Mouse (Mus musculus) ES-E14 (cell line): ENCODE measurements around the gene Dstyk. TPM values are rescaled to one million over a fixed set of nuclear protein-coding genes. Genes with fewer than 3 reads are reported as not detected.

Experiments used
- DNase-seq: peaks from one replicate; pipeline ENCODE4 v3.0.0-alpha.2; 2013; ENCODE audit warnings: low read depth, low spot score
- H3K27ac ChIP-seq: 2 replicates; pipeline ENCODE4 v1.5.1; 2012; ENCODE audit warnings: low read depth, mild to moderate bottlenecking, low read length, moderate library complexity, mixed read lengths; ENCODE audit not compliant: poor library complexity, insufficient read depth, severe bottlenecking
- H3K36me3 ChIP-seq: 2 replicates; pipeline ENCODE4 v1.6.1; 2012; ENCODE audit warnings: mild to moderate bottlenecking, low read length, moderate library complexity, mixed read lengths; ENCODE audit not compliant: control insufficient read depth, poor library complexity, insufficient read depth, severe bottlenecking
- H3K4me1 ChIP-seq, 2 experiments: fragments of 150-350 bp in 1 of 2; sonication (generic) in 1 of 2; 2 replicates each; pipeline ENCODE4 v1.6.1; 2012; ENCODE audit warnings: low read length in 2 of 2, mild to moderate bottlenecking in 1 of 2, mixed read lengths in 1 of 2; ENCODE audit not compliant: control insufficient read depth in 2 of 2, insufficient read depth in 2 of 2, poor library complexity in 1 of 2
- H3K4me3 ChIP-seq, 2 experiments: fragments of 150-350 bp in 1 of 2; sonication (generic) in 1 of 2; 2 replicates each; pipeline ENCODE4 v1.5.1; 2012; ENCODE audit warnings: low read length in 2 of 2, low read depth in 1 of 2, mild to moderate bottlenecking in 1 of 2, mixed read lengths in 1 of 2; ENCODE audit not compliant: insufficient read depth in 1 of 2, poor library complexity in 1 of 2, severe bottlenecking in 1 of 2
- H3K9ac ChIP-seq: 2 replicates; pipeline ENCODE4 v1.6.1; 2012; ENCODE audit warnings: low read depth, mild to moderate bottlenecking, low read length, mixed read lengths; ENCODE audit not compliant: poor library complexity, insufficient read depth, severe bottlenecking
- H3K9me3 ChIP-seq: fragments of 150-350 bp; sonication (generic); 2 replicates; pipeline ENCODE4 v1.6.1; 2012; ENCODE audit warnings: low read depth, mild to moderate bottlenecking, low read length; ENCODE audit not compliant: control insufficient read depth, insufficient read depth
- CHD2 ChIP-seq: IDR thresholded peaks from 2 replicates; pipeline ENCODE4 v1.6.1; 2014; ENCODE audit warnings: mild to moderate bottlenecking, low read depth, low read length, inconsistent platforms
- HCFC1 ChIP-seq: IDR thresholded peaks from 2 replicates; pipeline ENCODE4 v1.6.1; 2012; ENCODE audit warnings: low read length, inconsistent platforms, borderline replicate concordance; ENCODE audit not compliant: insufficient read depth
- MAFK ChIP-seq: IDR thresholded peaks from 2 replicates; pipeline ENCODE4 v1.6.1; 2014; ENCODE audit warnings: mild to moderate bottlenecking, low read depth, low read length, inconsistent platforms; ENCODE audit not compliant: insufficient read depth
- ZC3H11A ChIP-seq: IDR thresholded peaks from 2 replicates; pipeline ENCODE4 v1.6.1; 2012; ENCODE audit warnings: low read depth, mild to moderate bottlenecking, inconsistent platforms, low read length, borderline replicate concordance
- ZNF384 ChIP-seq: IDR thresholded peaks from 2 replicates; pipeline ENCODE4 v1.6.1; 2012; ENCODE audit warnings: low read depth, low read length, inconsistent platforms
- in situ Hi-C, 2 experiments: fragments of 600-800 bp; cut with MboI; formaldehyde crosslinking; loops; one replicate each; pipeline ENCODE4 v1.15.1; 2025; ENCODE audit warnings: low sequenced_read_pairs in 2 of 2, inconsistent platforms in 1 of 2; ENCODE audit not compliant: unreplicated experiment in 2 of 2
- total RNA-seq: library from RNA; depleted of rRNA; stranded (reverse); fragments of 300-350 nt; gene quantifications from 2 replicates; pipeline ENCODE4 v1.2.3, GENCODE M21; 2012

Gene Dstyk
- total RNA-seq, 1 experiment: 6.5 TPM

DNA sequence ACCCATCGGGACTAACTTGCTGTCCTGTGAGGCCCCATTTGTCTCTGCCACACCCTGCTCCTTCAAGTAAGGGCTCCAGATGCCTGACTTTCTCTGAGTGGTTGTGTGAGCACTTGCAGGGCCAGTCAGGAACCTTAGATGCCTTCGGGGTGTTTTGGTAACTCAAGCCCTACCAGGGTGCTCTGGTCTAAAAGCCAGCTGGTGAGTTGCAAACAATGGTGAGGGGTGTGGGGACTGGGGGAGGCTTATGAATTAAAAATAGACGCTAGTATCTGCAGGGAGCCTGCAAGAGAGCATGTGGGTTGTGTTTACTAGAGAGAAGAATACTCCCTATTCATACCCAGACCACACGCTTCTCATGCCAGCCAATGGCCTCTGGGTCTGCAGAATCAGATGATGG is 42.1 kb upstream of the Dstyk start:
- H3K4me1 ChIP-seq: peaks cover 0 to 25% of the 10 kb centered on the region in 2 experiments
- TF ChIP-seq ZC3H11A (no peak), ZNF384 (no peak), HCFC1 (no peak), CHD2 (no peak), MAFK (no peak)
- H3K4me3 ChIP-seq: no peak overlapping the region
- in situ Hi-C loops: no loop called here
- no peaks in the 10 kb centered on the region; the same call in 1 of the 2 replicates for H3K36me3 ChIP-seq
- no peak overlapping the region for H3K27ac ChIP-seq
- no peak for DNase-seq
- no peak overlapping the region for H3K9ac ChIP-seq
- no peaks in the 10 kb centered on the region for H3K9me3 ChIP-seq

DNA sequence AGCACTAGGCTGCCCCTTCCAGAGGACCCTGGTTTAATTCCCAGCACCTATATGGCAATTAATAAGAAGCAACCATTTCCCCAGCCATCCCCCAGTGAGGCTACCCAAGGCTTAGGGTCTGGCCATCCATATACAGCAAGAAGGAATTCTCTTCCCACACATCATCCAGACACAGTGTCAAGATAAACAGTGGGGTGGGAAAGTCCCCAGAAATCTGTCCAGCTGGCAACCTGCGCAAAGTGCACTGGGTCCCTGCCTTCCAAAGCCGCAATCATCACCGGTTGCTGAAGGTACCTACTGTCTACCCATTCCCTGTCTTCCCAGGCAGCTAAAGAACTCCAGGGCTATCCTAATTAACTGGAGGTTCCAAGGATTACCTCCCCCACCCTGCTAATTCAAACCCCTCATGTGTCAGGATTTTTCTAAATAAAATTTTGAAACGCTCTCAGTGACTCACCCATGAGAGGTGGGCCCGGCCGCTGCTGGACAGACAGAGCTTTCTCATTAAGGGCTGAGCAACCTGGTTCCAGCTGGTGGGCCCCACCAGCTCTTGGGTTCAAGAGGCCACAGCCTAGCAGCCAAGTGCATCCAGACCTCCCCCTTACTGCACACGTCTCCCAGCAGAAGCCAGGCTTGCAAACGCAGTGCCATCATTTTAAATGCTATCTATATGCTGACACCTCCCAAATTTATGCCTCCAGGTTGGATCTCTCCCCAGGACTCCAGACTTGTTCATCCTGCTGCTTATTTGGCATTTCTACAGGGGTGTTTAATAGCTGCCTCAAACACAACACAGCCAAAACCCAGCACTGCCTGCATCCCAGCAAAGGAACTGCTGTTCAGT is 40.9 kb upstream of the Dstyk start:
- no peak overlapping the region for H3K4me3 ChIP-seq
- in situ Hi-C loops: no loop called here
- no peaks in the 10 kb centered on the region for H3K9me3 ChIP-seq
- H3K36me3 ChIP-seq: no peaks in the 10 kb centered on the region; the same call in 1 of the 2 replicates
- no peak for DNase-seq
- H3K9ac ChIP-seq: no peak overlapping the region
- H3K4me1 ChIP-seq: peaks cover 0 to 25% of the 10 kb centered on the region in 2 experiments
- no peak overlapping the region for H3K27ac ChIP-seq
- no peak for TF ChIP-seq ZNF384
- TF ChIP-seq CHD2: no peak
- no peak for TF ChIP-seq MAFK
- TF ChIP-seq ZC3H11A: no peak
- TF ChIP-seq HCFC1: no peak

- Histone ChIP-seq H3K27ac (no peak overlapping the region), H3K4me1 (peaks cover 0 to 21% of the 10 kb centered on the region in 2 experiments), H3K4me3 (no peak overlapping the region), H3K9me3 (no peaks in the 10 kb centered on the region), H3K36me3 (no peaks in the 10 kb centered on the region; the same call in 1 of the 2 replicates), H3K9ac (no peak overlapping the region; the same call in 1 of the 2 replicates)
- DNase-seq: no peak
- TF ChIP-seq MAFK (no peak), ZNF384 (no peak), HCFC1 (no peak), ZC3H11A (no peak), CHD2 (no peak)
- in situ Hi-C loops: no loop called here
These were observed 40.3 kb upstream of the Dstyk start for GRCm38 (mm10) chr1:132377055-132377365.

- in situ Hi-C loops: no loop called here
- H3K27ac ChIP-seq: no peak overlapping the region
- H3K4me1 ChIP-seq: peaks cover 0 to 21% of the 10 kb centered on the region in 2 experiments
- no peak overlapping the region for H3K4me3 ChIP-seq
- H3K36me3 ChIP-seq: no peaks in the 10 kb centered on the region; the same call in 1 of the 2 replicates
- DNase-seq: no peak
- no peak overlapping the region for H3K9ac ChIP-seq
- H3K9me3 ChIP-seq: no peaks in the 10 kb centered on the region
- TF ChIP-seq MAFK (no peak), HCFC1 (no peak), ZNF384 (no peak), CHD2 (no peak), ZC3H11A (no peak)
These were observed 39.5 kb upstream of the Dstyk start for GRCm38 (mm10) chr1:132377811-132378210.
